Mouse (Mus musculus): ENCODE measurements around the gene Gm37419. TPM values are rescaled to one million over a fixed set of nuclear protein-coding genes. Genes with fewer than 3 reads are reported as not detected.
A peak's percentile ranks its signal among the peaks of the same experiment; 100 is the strongest.

Gene Gm37419
- polyA plus RNA-seq, 1 experiment, result not detected

- peaks cover 16% of the 10 kb centered on the region for H3K27me3 ChIP-seq (replicated peaks)
- H3K9me3 ChIP-seq, result no peaks in the 10 kb centered on the region
- H3K4me1 ChIP-seq, result peaks cover 68% of the 10 kb centered on the region
- peak overlapping the region; percentile 91 for H3K4me3 ChIP-seq (replicated peaks)
- no peaks in the 10 kb centered on the region for H3K36me3 ChIP-seq (replicated peaks; ENCODE audit: low read length)
- TF ChIP-seq GATA1 (IDR thresholded peaks at IDR 0.05; ENCODE audit: borderline replicate concordance, low read length) (no peak), FLI1 (IDR thresholded peaks at IDR 0.05; ENCODE audit: low read length) (no peak)
Measured at GRCm38 (mm10) chr16:23985467-23985861, 2.8 kb upstream of the Gm37419 start.

- no peaks in the 10 kb centered on the region for H3K36me3 ChIP-seq (replicated peaks; ENCODE audit: low read length)
- peak overlapping the region; percentile 92 for H3K4me3 ChIP-seq (replicated peaks)
- no peaks in the 10 kb centered on the region for H3K9me3 ChIP-seq
- peaks cover 9% of the 10 kb centered on the region for H3K27me3 ChIP-seq (replicated peaks)
- peaks cover 63% of the 10 kb centered on the region for H3K4me1 ChIP-seq
- TF ChIP-seq GATA1 (IDR thresholded peaks at IDR 0.05; ENCODE audit: borderline replicate concordance, low read length), result no peak
- no peak for TF ChIP-seq FLI1 (IDR thresholded peaks at IDR 0.05; ENCODE audit: low read length)
Measured at GRCm38 (mm10) chr16:23986176-23986575, 2.1 kb upstream of the Gm37419 start.

- H3K4me3 ChIP-seq (replicated peaks), result peak overlapping the region; percentile 92
- H3K27me3 ChIP-seq (replicated peaks), result peaks cover 3% of the 10 kb centered on the region
- peaks cover 60% of the 10 kb centered on the region for H3K4me1 ChIP-seq
Measured at GRCm38 (mm10) chr16:23986871-23987270, 1.4 kb upstream of the Gm37419 start.

GRCm38 (mm10) chr16:23987341-23988156 is 733 bp upstream of the Gm37419 start:
- Histone ChIP-seq H3K9me3 (no peaks in the 10 kb centered on the region), H3K4me3 (replicated peaks) (peak overlapping the region; percentile 92), H3K27me3 (replicated peaks) (peaks cover 3% of the 10 kb centered on the region), H3K4me1 (peaks cover 53% of the 10 kb centered on the region), H3K36me3 (replicated peaks; ENCODE audit: low read length) (no peaks in the 10 kb centered on the region)
- TF ChIP-seq FLI1 (IDR thresholded peaks at IDR 0.05; ENCODE audit: low read length), result no peak
- TF ChIP-seq GATA1 (IDR thresholded peaks at IDR 0.05; ENCODE audit: borderline replicate concordance, low read length), result no peak

More at GRCm38 (mm10) chr16:23986871-23987270, 1.4 kb upstream of the Gm37419 start:
- Histone ChIP-seq H3K36me3 (replicated peaks; ENCODE audit: low read length) (no peaks in the 10 kb centered on the region), H3K9me3 (no peaks in the 10 kb centered on the region)
- TF ChIP-seq GATA1 (IDR thresholded peaks at IDR 0.05; ENCODE audit: borderline replicate concordance, low read length) (no peak), FLI1 (IDR thresholded peaks at IDR 0.05; ENCODE audit: low read length) (no peak)

GRCm38 (mm10) chr16:23988157-23988465 is 171 bp upstream of the Gm37419 start:
- Histone ChIP-seq H3K4me3 (replicated peaks) (peak overlapping the region; percentile 92), H3K36me3 (replicated peaks; ENCODE audit: low read length) (no peaks in the 10 kb centered on the region), H3K9me3 (no peaks in the 10 kb centered on the region), H3K4me1 (peaks cover 47% of the 10 kb centered on the region), H3K27me3 (replicated peaks) (peaks cover 4% of the 10 kb centered on the region)
- no peak for TF ChIP-seq FLI1 (IDR thresholded peaks at IDR 0.05; ENCODE audit: low read length)
- no peak for TF ChIP-seq GATA1 (IDR thresholded peaks at IDR 0.05; ENCODE audit: borderline replicate concordance, low read length)

- peaks cover 10% of the 10 kb centered on the region for H3K27me3 ChIP-seq (replicated peaks)
- TF ChIP-seq GATA1 (IDR thresholded peaks at IDR 0.05; ENCODE audit: borderline replicate concordance, low read length) (no peak), FLI1 (IDR thresholded peaks at IDR 0.05; ENCODE audit: low read length) (no peak)
- no peaks in the 10 kb centered on the region for H3K9me3 ChIP-seq
- H3K4me3 ChIP-seq (replicated peaks), result peak overlapping the region; percentile 92
- peaks cover 35% of the 10 kb centered on the region for H3K4me1 ChIP-seq
- H3K36me3 ChIP-seq (replicated peaks; ENCODE audit: low read length), result no peaks in the 10 kb centered on the region
Measured at GRCm38 (mm10) chr16:23989209-23990160, 1.2 kb downstream of the Gm37419 start.

GRCm38 (mm10) chr16:23990161-23990970 is 2.1 kb downstream of the Gm37419 start:
- TF ChIP-seq GATA1 (IDR thresholded peaks at IDR 0.05; ENCODE audit: borderline replicate concordance, low read length), result no peak
- no peak for TF ChIP-seq FLI1 (IDR thresholded peaks at IDR 0.05; ENCODE audit: low read length)
- H3K4me1 ChIP-seq, result peaks cover 28% of the 10 kb centered on the region
- H3K9me3 ChIP-seq, result no peaks in the 10 kb centered on the region
- peak overlapping the region; percentile 92 for H3K4me3 ChIP-seq (replicated peaks)
- no peaks in the 10 kb centered on the region for H3K36me3 ChIP-seq (replicated peaks; ENCODE audit: low read length)
- peaks cover 10% of the 10 kb centered on the region for H3K27me3 ChIP-seq (replicated peaks)

GRCm38 (mm10) chr16:23991170-23991569 is 2.9 kb downstream of the Gm37419 start:
- Histone ChIP-seq H3K4me1 (peaks cover 21% of the 10 kb centered on the region), H3K36me3 (replicated peaks; ENCODE audit: low read length) (no peaks in the 10 kb centered on the region), H3K4me3 (replicated peaks) (no peak overlapping the region), H3K27me3 (replicated peaks) (peaks cover 10% of the 10 kb centered on the region), H3K9me3 (no peaks in the 10 kb centered on the region)
- TF ChIP-seq GATA1 (IDR thresholded peaks at IDR 0.05; ENCODE audit: borderline replicate concordance, low read length) (no peak), FLI1 (IDR thresholded peaks at IDR 0.05; ENCODE audit: low read length) (no peak)

Data from megakaryocyte, embryonic 14.5 days (primary cell).